Mouse (Mus musculus): ENCODE measurements around the gene Acin1. TPM values are rescaled to one million over a fixed set of nuclear protein-coding genes. Genes with fewer than 3 reads are reported as not detected.
A peak's percentile ranks its signal among the peaks of the same experiment; 100 is the strongest.
"Not testable (repeated sequence)": the region's sequence is repeated elsewhere in the genome, so short reads cannot be mapped to it uniquely, and the experiment has no call there.

Acin1 gene
- polyA plus RNA-seq, 1 experiment: 40.2 TPM

DNA sequence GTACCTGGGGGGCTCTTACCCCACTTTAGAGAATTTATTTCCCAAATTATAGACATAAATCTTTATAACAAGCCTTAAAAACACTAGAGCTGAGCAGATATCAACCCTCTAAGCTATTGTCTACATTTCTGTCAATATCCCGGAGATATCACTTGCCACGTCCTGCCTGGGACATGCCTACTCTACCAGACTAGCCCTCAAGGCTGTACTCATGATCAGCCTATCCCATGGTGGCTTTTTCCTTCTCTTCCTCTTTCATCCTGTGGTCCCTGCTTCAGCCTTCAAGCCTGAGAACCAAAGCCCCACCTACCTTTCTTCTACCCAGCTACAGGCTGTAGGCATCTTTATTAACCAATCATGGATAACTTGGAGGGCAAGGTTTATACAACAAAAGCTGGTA lies 56.9 kb downstream of the Acin1 start:
- H3K36me3 ChIP-seq (ENCODE audit: control insufficient read depth): peaks cover 21% of the 10 kb centered on the region
- no peak overlapping the region for H3K4me3 ChIP-seq (replicated peaks)
- H3K27me3 ChIP-seq (ENCODE audit: control insufficient read depth): peaks cover 10% of the 10 kb centered on the region
- H3K4me1 ChIP-seq (ENCODE audit: control insufficient read depth): peaks cover 12% of the 10 kb centered on the region
- TF ChIP-seq GATA1 (IDR thresholded peaks at IDR 0.05; ENCODE audit: low read length): no peak
- no peak for TF ChIP-seq TAL1 (IDR thresholded peaks at IDR 0.05; ENCODE audit: low read length)
- no peaks in the 10 kb centered on the region for H3K9me3 ChIP-seq (ENCODE audit: control insufficient read depth, low read length)

DNA sequence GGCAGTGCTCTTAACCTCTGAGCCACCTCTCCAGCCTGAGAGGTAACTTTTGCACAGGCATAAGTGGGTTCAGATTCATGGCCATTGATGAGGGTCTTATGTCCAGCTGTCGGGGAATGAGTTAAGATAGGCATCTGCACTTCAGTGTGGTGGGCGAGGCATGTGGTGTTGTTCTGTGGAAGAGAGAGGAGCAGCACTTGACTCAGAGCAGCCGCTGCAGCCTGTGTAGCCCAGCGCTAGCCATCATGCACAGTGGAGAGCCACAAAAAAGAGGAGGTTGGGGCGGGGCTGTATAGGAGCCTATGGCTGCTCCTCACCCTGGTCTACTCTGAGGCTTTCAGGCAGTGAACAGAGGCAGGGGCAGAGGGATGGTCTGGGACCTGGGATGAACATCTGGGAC lies 58.6 kb downstream of the Acin1 start:
- no peak overlapping the region for H3K4me3 ChIP-seq (replicated peaks)
- TF ChIP-seq GATA1 (IDR thresholded peaks at IDR 0.05; ENCODE audit: low read length) (no peak), TAL1 (IDR thresholded peaks at IDR 0.05; ENCODE audit: low read length) (no peak)
- peaks cover 10% of the 10 kb centered on the region for H3K27me3 ChIP-seq (ENCODE audit: control insufficient read depth)
- H3K9me3 ChIP-seq (ENCODE audit: control insufficient read depth, low read length): no peaks in the 10 kb centered on the region
- H3K4me1 ChIP-seq (ENCODE audit: control insufficient read depth): peaks cover 19% of the 10 kb centered on the region
- peaks cover 15% of the 10 kb centered on the region for H3K36me3 ChIP-seq (ENCODE audit: control insufficient read depth)

DNA sequence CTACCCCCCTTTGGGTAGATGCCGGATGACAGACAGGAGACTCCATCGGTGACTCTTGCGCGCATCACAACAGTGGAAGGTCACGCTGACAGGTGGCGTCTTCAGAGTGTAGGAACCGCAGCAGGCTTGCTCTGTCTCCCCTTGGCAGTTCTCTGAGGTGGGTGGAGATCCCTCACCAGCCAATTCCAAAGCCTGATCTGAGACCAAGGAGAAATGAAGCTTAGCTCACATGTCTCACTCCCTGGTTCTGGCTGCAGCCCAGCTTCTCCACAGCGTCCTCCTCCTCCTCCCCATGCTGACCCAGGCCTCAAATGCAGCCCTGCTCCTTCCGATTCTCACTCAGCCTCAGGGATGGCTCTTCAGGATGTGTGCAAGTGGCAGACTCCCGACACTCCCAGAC lies 61.8 kb downstream of the Acin1 start:
- TF ChIP-seq GATA1 (IDR thresholded peaks at IDR 0.05; ENCODE audit: low read length): no peak
- no peak for TF ChIP-seq TAL1 (IDR thresholded peaks at IDR 0.05; ENCODE audit: low read length)
- Histone ChIP-seq H3K4me3 (replicated peaks) (no peak overlapping the region), H3K27me3 (ENCODE audit: control insufficient read depth) (peaks cover 10% of the 10 kb centered on the region), H3K9me3 (ENCODE audit: control insufficient read depth, low read length) (no peaks in the 10 kb centered on the region), H3K4me1 (ENCODE audit: control insufficient read depth) (peaks cover 17% of the 10 kb centered on the region), H3K36me3 (ENCODE audit: control insufficient read depth) (no peaks in the 10 kb centered on the region)

DNA sequence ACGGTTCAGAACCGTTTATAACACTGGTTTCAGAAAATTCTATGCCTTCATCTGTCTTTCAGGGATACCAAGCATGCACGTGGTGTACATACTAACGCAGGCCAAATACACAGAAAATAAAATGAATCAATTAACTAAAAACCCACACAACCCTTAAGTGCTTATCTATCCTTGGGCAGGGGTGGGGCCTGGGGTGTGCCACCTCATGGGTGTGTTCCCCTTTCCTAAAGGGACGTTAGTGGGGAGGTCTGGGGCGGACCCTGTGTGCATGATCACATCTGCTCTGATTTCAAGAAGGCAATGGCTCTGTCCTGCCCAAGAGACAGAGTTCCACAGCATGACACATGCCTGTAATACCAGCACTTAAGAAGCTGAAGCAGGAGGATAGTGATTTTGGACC lies 63.4 kb downstream of the Acin1 start:
- Histone ChIP-seq H3K4me3 (replicated peaks) (no peak overlapping the region), H3K4me1 (ENCODE audit: control insufficient read depth) (peaks cover 14% of the 10 kb centered on the region), H3K36me3 (ENCODE audit: control insufficient read depth) (no peaks in the 10 kb centered on the region), H3K27me3 (ENCODE audit: control insufficient read depth) (peaks cover 10% of the 10 kb centered on the region), H3K9me3 (ENCODE audit: control insufficient read depth, low read length) (no peaks in the 10 kb centered on the region)
- TF ChIP-seq TAL1 (IDR thresholded peaks at IDR 0.05; ENCODE audit: low read length) (no peak), GATA1 (IDR thresholded peaks at IDR 0.05; ENCODE audit: low read length) (no peak)

DNA sequence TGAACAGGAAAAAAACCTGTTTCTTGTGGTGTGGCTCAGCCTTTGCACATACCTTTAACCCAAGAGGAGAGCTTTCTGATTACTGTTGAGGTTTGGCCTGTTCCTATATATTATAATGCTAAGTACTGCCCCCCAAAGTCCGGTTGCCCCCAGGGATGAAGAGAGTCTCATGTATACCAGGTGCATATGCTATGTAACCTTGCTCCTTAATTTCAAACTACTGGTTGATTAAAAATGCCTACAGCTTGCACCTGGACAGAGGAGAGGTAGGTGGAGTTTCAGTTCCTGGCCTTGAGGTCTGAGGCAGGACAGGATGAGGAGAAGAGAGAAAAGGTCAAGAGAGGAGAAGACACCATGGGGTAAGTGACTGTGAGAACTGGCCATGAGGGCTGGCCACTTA lies 65.6 kb downstream of the Acin1 start, which contains the start of gene Psmb11:
Gene Psmb11 (plus strand): TSS at position 301 of the 400 bp plus-strand sequence.
- peaks cover 26% of the 10 kb centered on the region for H3K4me1 ChIP-seq (ENCODE audit: control insufficient read depth)
- H3K27me3 ChIP-seq (ENCODE audit: control insufficient read depth): peaks cover 10% of the 10 kb centered on the region
- no peak within 1 kb of the TSS for H3K4me3 ChIP-seq (replicated peaks)
- H3K36me3 ChIP-seq (ENCODE audit: control insufficient read depth): peaks cover 3% of the 10 kb centered on the region
- H3K9me3 ChIP-seq (ENCODE audit: control insufficient read depth, low read length): no peaks in the 10 kb centered on the region
- TF ChIP-seq GATA1 (IDR thresholded peaks at IDR 0.05; ENCODE audit: low read length) (no peak), TAL1 (IDR thresholded peaks at IDR 0.05; ENCODE audit: low read length) (no peak)

DNA sequence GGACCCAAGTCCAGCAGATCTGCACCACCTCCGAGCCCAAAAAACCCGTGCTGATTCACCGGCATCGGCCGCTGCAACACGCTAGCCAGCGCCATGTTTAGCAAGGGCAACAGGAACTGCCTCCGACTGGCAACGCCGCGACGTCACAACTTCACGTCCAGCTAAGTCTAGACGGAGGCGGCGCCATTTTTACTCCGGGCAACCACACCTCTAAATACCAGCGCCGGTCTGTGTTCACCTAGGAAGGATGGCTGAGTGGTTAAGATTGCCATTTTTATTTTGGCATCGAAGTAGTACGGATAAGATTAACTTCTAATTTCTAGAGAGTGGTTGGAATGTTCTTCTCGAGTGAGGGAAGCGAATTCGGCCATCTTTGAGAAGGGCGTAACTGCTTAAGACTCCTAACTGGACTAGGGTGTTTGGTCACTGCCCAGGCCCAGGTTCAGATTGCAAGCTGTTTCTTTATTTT lies 68.8 kb downstream of the Acin1 start, which contains the start of gene Psmb5:
Gene Psmb5 (minus strand): TSS at position 126 of the 469 bp plus-strand sequence.
- Histone ChIP-seq H3K4me3 (replicated peaks) (peak within 1 kb of the TSS; percentile 75), H3K27me3 (ENCODE audit: control insufficient read depth) (no peaks in the 10 kb centered on the region), H3K36me3 (ENCODE audit: control insufficient read depth) (peaks cover 29% of the 10 kb centered on the region), H3K9me3 (ENCODE audit: control insufficient read depth, low read length) (no peaks in the 10 kb centered on the region), H3K4me1 (ENCODE audit: control insufficient read depth) (peaks cover 20% of the 10 kb centered on the region)
- TF ChIP-seq GATA1 (IDR thresholded peaks at IDR 0.05; ENCODE audit: low read length): no peak
- TF ChIP-seq TAL1 (IDR thresholded peaks at IDR 0.05; ENCODE audit: low read length): no peak

DNA sequence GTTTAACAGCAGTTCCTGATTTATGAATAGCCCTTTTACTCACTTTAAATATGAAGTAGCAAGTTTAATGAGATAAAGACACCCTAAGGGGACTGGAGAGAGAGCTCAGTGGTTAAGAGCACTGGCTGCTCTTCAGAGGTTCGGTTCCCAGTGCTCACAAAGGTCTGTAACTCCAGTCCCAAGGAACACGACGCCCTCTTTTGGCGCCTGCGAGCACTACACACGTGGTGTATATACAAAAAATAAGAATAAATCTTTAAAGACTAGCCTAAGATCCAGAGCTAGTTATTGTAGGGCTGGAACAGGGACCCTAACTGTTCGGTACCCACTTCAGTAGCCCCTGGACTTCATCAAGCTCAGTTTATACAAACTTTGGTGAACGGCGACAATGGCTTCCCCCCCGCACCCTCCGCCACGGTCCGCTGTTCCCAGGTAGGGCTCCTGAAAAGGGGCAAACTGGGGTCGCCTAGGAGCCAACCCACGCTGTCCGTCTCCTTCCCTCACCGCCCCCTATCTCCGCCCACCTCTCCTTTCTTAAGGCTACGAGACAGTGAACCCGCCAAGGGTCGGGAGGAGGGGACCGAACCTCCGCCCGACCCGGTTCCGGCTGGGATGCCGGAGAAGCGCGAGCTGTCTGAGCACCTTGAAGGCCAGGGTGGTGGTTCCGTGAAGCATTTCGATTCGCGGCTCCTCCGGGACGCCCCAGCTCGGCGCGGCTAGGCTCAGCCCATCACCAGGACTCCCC lies 69.4 kb downstream of the Acin1 start:
- no peaks in the 10 kb centered on the region for H3K9me3 ChIP-seq (ENCODE audit: control insufficient read depth, low read length)
- H3K27me3 ChIP-seq (ENCODE audit: control insufficient read depth): no peaks in the 10 kb centered on the region
- peaks cover 35% of the 10 kb centered on the region for H3K36me3 ChIP-seq (ENCODE audit: control insufficient read depth)
- H3K4me1 ChIP-seq (ENCODE audit: control insufficient read depth): peaks cover 17% of the 10 kb centered on the region
- no peak for TF ChIP-seq TAL1 (IDR thresholded peaks at IDR 0.05; ENCODE audit: low read length)
- no peak for TF ChIP-seq GATA1 (IDR thresholded peaks at IDR 0.05; ENCODE audit: low read length)
- H3K4me3 ChIP-seq (replicated peaks): peak overlapping the region; percentile 75

DNA sequence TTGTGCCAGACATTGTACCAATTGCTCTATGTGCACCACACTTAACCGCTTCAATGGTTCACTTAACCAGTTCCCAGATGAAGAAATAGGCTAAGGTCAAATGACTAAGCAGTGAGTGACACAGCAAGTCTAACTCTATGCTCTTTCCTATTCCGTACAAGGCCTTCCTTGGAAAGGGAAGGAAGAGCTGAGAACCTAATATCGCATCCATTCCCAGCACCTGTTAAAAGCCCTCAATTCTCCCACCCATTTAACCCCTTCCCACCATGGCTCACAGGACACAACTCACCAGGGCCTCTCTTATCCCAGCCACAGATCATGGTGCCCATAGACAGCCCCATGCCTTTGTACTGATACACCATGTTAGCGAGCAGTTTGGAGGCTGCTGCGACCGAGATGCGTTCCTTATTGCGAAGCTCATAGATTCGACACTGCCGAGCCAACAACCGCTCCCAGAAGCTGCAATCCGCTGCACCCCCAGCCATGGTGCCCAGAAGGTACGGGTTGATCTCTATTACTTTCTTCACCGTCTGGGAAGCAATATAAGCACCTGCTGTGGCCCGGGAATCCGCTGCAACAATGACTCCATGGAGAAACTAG lies 70.4 kb downstream of the Acin1 start:
- H3K4me3 ChIP-seq (replicated peaks): peak overlapping the region; percentile 5
- H3K4me1 ChIP-seq (ENCODE audit: control insufficient read depth): peaks cover 16% of the 10 kb centered on the region
- TF ChIP-seq GATA1 (IDR thresholded peaks at IDR 0.05; ENCODE audit: low read length): no peak
- no peak for TF ChIP-seq TAL1 (IDR thresholded peaks at IDR 0.05; ENCODE audit: low read length)
- H3K9me3 ChIP-seq (ENCODE audit: control insufficient read depth, low read length): no peaks in the 10 kb centered on the region
- H3K27me3 ChIP-seq (ENCODE audit: control insufficient read depth): no peaks in the 10 kb centered on the region
- H3K36me3 ChIP-seq (ENCODE audit: control insufficient read depth): peaks cover 43% of the 10 kb centered on the region

DNA sequence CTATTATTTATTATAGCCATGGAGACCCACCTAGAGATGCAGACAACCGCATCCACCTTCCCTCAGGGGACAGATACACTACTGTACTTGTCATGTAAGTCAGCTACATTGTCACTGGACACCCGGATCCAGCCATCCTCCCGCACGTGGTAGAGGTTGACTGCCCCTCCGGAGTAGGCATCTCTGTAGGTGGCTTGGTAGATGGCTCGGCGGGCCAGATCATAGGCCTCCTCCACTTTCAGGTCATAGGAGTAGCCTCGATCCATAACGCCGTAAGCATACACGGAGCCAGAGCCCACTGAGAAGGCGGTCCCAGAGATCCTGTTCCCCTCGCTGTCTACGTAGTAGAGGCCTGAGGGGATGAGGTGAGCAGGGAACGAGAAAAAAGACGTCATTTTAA lies 72.6 kb downstream of the Acin1 start:
- Histone ChIP-seq H3K4me1 (ENCODE audit: control insufficient read depth) (peaks cover 16% of the 10 kb centered on the region), H3K36me3 (ENCODE audit: control insufficient read depth) (peaks cover 56% of the 10 kb centered on the region)
- not testable (repeated sequence) for H3K4me3 ChIP-seq (replicated peaks); H3K27me3 ChIP-seq (ENCODE audit: control insufficient read depth); H3K9me3 ChIP-seq (ENCODE audit: control insufficient read depth, low read length)
